Mouse (Mus musculus) right cerebral cortex, postnatal 36 days (tissue): Measurements from ENCODE around the gene Vps37b.

Experiments used
- DNase-seq, 2 experiments: peaks; one replicate each; pipeline ENCODE4 v3.0.0; 2022; ENCODE audit warnings: low spot score in 2 of 2, mixed read lengths in 1 of 2

Gene Vps37b

GRCm38 (mm10) chr5:124022365-124022764, 9.7 kb downstream of the Vps37b start:
- no peak for DNase-seq

GRCm38 (mm10) chr5:124021701-124022100, 10.4 kb downstream of the Vps37b start:
- DNase-seq: no peak

GRCm38 (mm10) chr5:124021148-124021547, 10.9 kb downstream of the Vps37b start:
- no peak for DNase-seq

- DNase-seq: peak; percentile 84 to 93
Measured at GRCm38 (mm10) chr5:124019348-124020216, 12.5 kb downstream of the Vps37b start.

- no peak for DNase-seq
Measured at GRCm38 (mm10) chr5:124018651-124019050, 13.4 kb downstream of the Vps37b start.

- DNase-seq: no peak
Measured at GRCm38 (mm10) chr5:124017941-124018340, 14.1 kb downstream of the Vps37b start.

- no peak for DNase-seq
Measured at GRCm38 (mm10) chr5:124016291-124016821, 15.7 kb downstream of the Vps37b start.

GRCm38 (mm10) chr5:124015727-124016126, 16.3 kb downstream of the Vps37b start:
- no peak for DNase-seq

- no peak for DNase-seq
Measured at GRCm38 (mm10) chr5:124014791-124015251, 17.2 kb downstream of the Vps37b start.

- no peak for DNase-seq
Measured at GRCm38 (mm10) chr5:124014180-124014579, 17.9 kb downstream of the Vps37b start.

- no peak for DNase-seq
Measured at GRCm38 (mm10) chr5:124013747-124014146, 18.3 kb downstream of the Vps37b start.

- no peak for DNase-seq
Measured at GRCm38 (mm10) chr5:124012885-124013284, 19.2 kb downstream of the Vps37b start.

- DNase-seq: no peak
Measured at GRCm38 (mm10) chr5:124011927-124012326, 20.1 kb downstream of the Vps37b start.

GRCm38 (mm10) chr5:124010910-124011655, 21.0 kb downstream of the Vps37b start:
- DNase-seq: no peak

- DNase-seq: no peak
Measured at GRCm38 (mm10) chr5:124010077-124010476, 22.0 kb downstream of the Vps37b start.

- no peak for DNase-seq
Measured at GRCm38 (mm10) chr5:124006891-124007491, 25.1 kb downstream of the Vps37b start.

GRCm38 (mm10) chr5:124006082-124006873, 25.8 kb downstream of the Vps37b start:
- no peak for DNase-seq

GRCm38 (mm10) chr5:124005591-124005990, 26.5 kb downstream of the Vps37b start:
- no peak for DNase-seq

- no peak for DNase-seq
Measured at GRCm38 (mm10) chr5:124005151-124005500, 26.9 kb downstream of the Vps37b start.

- DNase-seq: no peak
Measured at GRCm38 (mm10) chr5:124004356-124005150, 27.5 kb downstream of the Vps37b start.
